Mouse (Mus musculus) liver, embryonic 11.5 days (tissue): ENCODE data around the gene Cryzl1. TPM values are rescaled to one million over a fixed set of nuclear protein-coding genes. Genes with fewer than 3 reads are reported as not detected.

Source experiments
- ATAC-seq: fragments of 200-750 bp; cut with Nextera tagmentation; replicated peaks from 2 replicates; pipeline ENCODE4 v1.8.0; 2017; ENCODE audit warnings: moderate number of reproducible peaks, mild to moderate bottlenecking, moderate TSS enrichment, moderate library complexity; ENCODE audit not compliant: low FRiP score
- DNase-seq: peaks from one replicate; pipeline ENCODE4 v3.0.0-alpha.2; 2017; ENCODE audit warnings: low spot score
- H3K27ac ChIP-seq: fragments of 300-500 bp; sonication (generic); 2 replicates; pipeline ENCODE4 v1.5.1; 2014; ENCODE audit warnings: mild to moderate bottlenecking, low read depth, low read length, control low read depth
- H3K27me3 ChIP-seq: fragments of 300-500 bp; sonication (generic); replicated peaks from 2 replicates; pipeline ENCODE4 v1.6.1; 2014; ENCODE audit warnings: low read length, mixed read lengths; ENCODE audit not compliant: control insufficient read depth, insufficient read depth
- H3K36me3 ChIP-seq: fragments of 300-500 bp; sonication (generic); 2 replicates; pipeline ENCODE4 v1.6.1; 2014; ENCODE audit warnings: mild to moderate bottlenecking, low read length, moderate library complexity, mixed read lengths; ENCODE audit not compliant: control insufficient read depth, insufficient read depth
- H3K4me1 ChIP-seq: fragments of 300-500 bp; sonication (generic); replicated peaks from 2 replicates; pipeline ENCODE4 v1.6.1; 2014; ENCODE audit warnings: low read length, mixed read lengths; ENCODE audit not compliant: control insufficient read depth, insufficient read depth
- H3K4me2 ChIP-seq: fragments of 300-500 bp; sonication (generic); 2 replicates; pipeline ENCODE4 v1.6.1; 2014; ENCODE audit warnings: mild to moderate bottlenecking, control low read depth, moderate library complexity
- H3K4me3 ChIP-seq: fragments of 300-500 bp; sonication (generic); 2 replicates; pipeline ENCODE4 v1.5.1; 2014; ENCODE audit warnings: low read depth, low read length, control low read depth
- H3K9ac ChIP-seq: fragments of 300-500 bp; sonication (generic); 2 replicates; pipeline ENCODE4 v1.6.1; 2014; ENCODE audit warnings: low read depth, low read length, control low read depth
- H3K9me3 ChIP-seq: fragments of 300-500 bp; sonication (generic); 2 replicates; pipeline ENCODE4 v1.6.1; 2016; ENCODE audit warnings: low read length, inconsistent platforms, mixed read lengths; ENCODE audit not compliant: control insufficient read depth
- WGBS: fragments of 180-500 bp; shearing (Covaris S2); extraction: QIAGEN DNeasy Blood & Tissue Kit; methylation state at CpG from one replicate; pipeline ENCODE4 v1.1.7; 2014; 5-methylcytosine and 5-hydroxymethylcytosine counted together
- polyA plus RNA-seq: library from polyadenylated mRNA; unstranded; fragments of >200 nt; fragmentation: Nextera tagmentation; extraction: Ambion mirVana; gene quantifications from 2 replicates; pipeline ENCODE4 v1.2.1, GENCODE M21; 2014

Gene Cryzl1
- polyA plus RNA-seq, 1 experiment from 2014 or later, result 56.4 TPM

- peaks cover 14% of the 10 kb centered on the region for H3K27me3 ChIP-seq
- no peak overlapping the region for H3K9ac ChIP-seq
- ATAC-seq, result no peak
- H3K9me3 ChIP-seq, result no peaks in the 10 kb centered on the region
- no peaks in the 10 kb centered on the region for H3K36me3 ChIP-seq
- WGBS, result 37% methylated on average over 2 of the region's 2 CpGs
- H3K27ac ChIP-seq, result no peak overlapping the region
- no peak overlapping the region for H3K4me2 ChIP-seq
- H3K4me3 ChIP-seq, result no peak overlapping the region
- DNase-seq, result no peak
- H3K4me1 ChIP-seq, result peaks cover 14% of the 10 kb centered on the region
Observed at GRCm38 (mm10) chr16:91732816-91733215, 4.0 kb upstream of the Cryzl1 start.

GRCm38 (mm10) chr16:91730446-91730845 lies 1.7 kb upstream of the Cryzl1 start:
- Histone ChIP-seq H3K27me3 (peaks cover 14% of the 10 kb centered on the region), H3K9me3 (no peaks in the 10 kb centered on the region), H3K36me3 (no peaks in the 10 kb centered on the region; the same call in 1 of the 2 replicates), H3K27ac (peak overlapping the region; percentile 65; the same call in 1 of the 2 replicates), H3K9ac (peak overlapping the region; percentile 56), H3K4me1 (peaks cover 3% of the 10 kb centered on the region), H3K4me3 (peak overlapping the region; percentile 78), H3K4me2 (peak overlapping the region; percentile 94)
- whole genome bisulfite sequencing, result 1% methylated on average over 11 of the region's 11 CpGs
- no peak for ATAC-seq
- DNase-seq, result no peak

GRCm38 (mm10) chr16:91729821-91730441 lies 1.2 kb upstream of the Cryzl1 start:
- H3K4me2 ChIP-seq, result peak overlapping the region; percentile 94
- under 1% methylated on average over 34 of the region's 44 CpGs for WGBS
- ATAC-seq (no peak), DNase-seq (peak; percentile 60)
- peaks cover under 1% of the 10 kb centered on the region for H3K4me1 ChIP-seq
- H3K9ac ChIP-seq, result peak overlapping the region; percentile 56
- H3K27ac ChIP-seq, result peak overlapping the region; percentile 65; the same call in 1 of the 2 replicates
- H3K27me3 ChIP-seq, result peaks cover 14% of the 10 kb centered on the region
- no peaks in the 10 kb centered on the region for H3K9me3 ChIP-seq
- no peaks in the 10 kb centered on the region; the same call in 1 of the 2 replicates for H3K36me3 ChIP-seq
- peak overlapping the region; percentile 78 for H3K4me3 ChIP-seq

- H3K9ac ChIP-seq, result peak within 1 kb of the TSS; percentile 65
- DNase-seq, result peak; percentile 98
- peak within 1 kb of the TSS; percentile 65 for H3K27ac ChIP-seq
- peak; percentile 89 for ATAC-seq
- H3K4me3 ChIP-seq, result peak within 1 kb of the TSS; percentile 78
- H3K4me1 ChIP-seq, result no peaks in the 10 kb centered on the region; the same call in none of the 2 replicates
- H3K27me3 ChIP-seq, result peaks cover 14% of the 10 kb centered on the region
- no peaks in the 10 kb centered on the region for H3K9me3 ChIP-seq
- WGBS, result 1% methylated on average over 32 of the region's 33 CpGs
- H3K4me2 ChIP-seq, result peak within 1 kb of the TSS; percentile 94
- H3K36me3 ChIP-seq, result peaks cover 4% of the 10 kb centered on the region; the same call in 1 of the 2 replicates
Observed at GRCm38 (mm10) chr16:91729066-91729482, 299 bp upstream of the Cryzl1 start, which contains the start of gene Itsn1. TSS of gene Itsn1 (plus strand) at chr16:91729281.

- Histone ChIP-seq H3K4me2 (peak overlapping the region; percentile 94), H3K4me3 (peak overlapping the region; percentile 78), H3K27ac (peak overlapping the region; percentile 35; the same call in 1 of the 2 replicates), H3K9ac (peak overlapping the region; percentile 65), H3K27me3 (peaks cover 14% of the 10 kb centered on the region), H3K4me1 (no peaks in the 10 kb centered on the region; the same call in none of the 2 replicates), H3K9me3 (no peaks in the 10 kb centered on the region), H3K36me3 (peaks cover 4% of the 10 kb centered on the region; the same call in 1 of the 2 replicates)
- 75% methylated on average over 15 of the region's 15 CpGs for WGBS
- no peak for ATAC-seq
- no peak for DNase-seq
Observed at GRCm38 (mm10) chr16:91727433-91727832, 1.3 kb downstream of the Cryzl1 start.

- H3K4me2 ChIP-seq, result no peak overlapping the region
- H3K36me3 ChIP-seq, result peaks cover 10% of the 10 kb centered on the region; the same call in 1 of the 2 replicates
- H3K27me3 ChIP-seq, result peaks cover under 1% of the 10 kb centered on the region; the same call in 1 of the 2 replicates
- no peak overlapping the region for H3K9ac ChIP-seq
- no peaks in the 10 kb centered on the region for H3K9me3 ChIP-seq
- H3K4me1 ChIP-seq, result no peaks in the 10 kb centered on the region; the same call in 1 of the 2 replicates
- H3K4me3 ChIP-seq, result no peak overlapping the region
- WGBS, result 49% methylated on average over 3 of the region's 3 CpGs
- H3K27ac ChIP-seq, result no peak overlapping the region
- DNase-seq (no peak), ATAC-seq (no peak)
Observed at GRCm38 (mm10) chr16:91724247-91724646, 4.5 kb downstream of the Cryzl1 start.

GRCm38 (mm10) chr16:91717399-91717798 lies 11.4 kb downstream of the Cryzl1 start:
- DNase-seq (no peak), ATAC-seq (peak; percentile 76)
- Histone ChIP-seq H3K4me2 (peak overlapping the region; percentile 23), H3K4me1 (peaks cover 10% of the 10 kb centered on the region), H3K9me3 (no peaks in the 10 kb centered on the region), H3K27me3 (no peaks in the 10 kb centered on the region), H3K4me3 (no peak overlapping the region), H3K27ac (peak overlapping the region; percentile 95), H3K9ac (no peak overlapping the region), H3K36me3 (peaks cover 10% of the 10 kb centered on the region; the same call in 1 of the 2 replicates)
- WGBS, result 46% methylated on average over 4 of the region's 4 CpGs

- WGBS, result 35% methylated on average over 11 of the region's 11 CpGs
- Histone ChIP-seq H3K4me3 (no peak overlapping the region), H3K9ac (peak overlapping the region; percentile 35; the same call in 1 of the 2 replicates), H3K27me3 (no peaks in the 10 kb centered on the region), H3K27ac (peak overlapping the region; percentile 44), H3K9me3 (no peaks in the 10 kb centered on the region), H3K4me1 (peaks cover 10% of the 10 kb centered on the region), H3K4me2 (peak overlapping the region; percentile 38; the same call in 1 of the 2 replicates), H3K36me3 (peaks cover 12% of the 10 kb centered on the region; the same call in 1 of the 2 replicates)
- ATAC-seq (peak; percentile 96), DNase-seq (peak; percentile 71)
Observed at GRCm38 (mm10) chr16:91716927-91717349, 11.8 kb downstream of the Cryzl1 start.
